Mouse (Mus musculus) limb, embryonic 15.5 days (tissue): ENCODE measurements at regions not wholly inside any gene's neighbourhood (a gene's known extent, or its start where the extent isn't known, plus 50 kb on each side); places are given as distances from the start of the nearest gene placed in this dataset.

ENCODE experiments used
- ATAC-seq: fragments of 200-750 bp; cut with Nextera tagmentation; 2 replicates; pipeline ENCODE4 v1.8.0; 2017; ENCODE audit warnings: low read depth, moderate TSS enrichment; ENCODE audit not compliant: insufficient number of reproducible peaks, low FRiP score, low TSS enrichment
- H3K27ac ChIP-seq: fragments of 300-500 bp; sonication (generic); 2 replicates; pipeline ENCODE4 v1.5.1; 2015; ENCODE audit warnings: moderate library complexity, mild to moderate bottlenecking, inconsistent platforms
- H3K27me3 ChIP-seq: fragments of 300-500 bp; sonication (generic); 2 replicates; pipeline ENCODE4 v1.6.1; 2015; ENCODE audit warnings: inconsistent platforms
- H3K36me3 ChIP-seq: fragments of 300-500 bp; sonication (generic); 2 replicates; pipeline ENCODE4 v1.6.1; 2015; ENCODE audit warnings: inconsistent platforms
- H3K4me1 ChIP-seq: fragments of 300-500 bp; sonication (generic); 2 replicates; pipeline ENCODE4 v1.6.1; 2015; ENCODE audit warnings: inconsistent platforms
- H3K4me2 ChIP-seq: fragments of 300-500 bp; sonication (generic); 2 replicates; pipeline ENCODE4 v1.6.1; 2015; ENCODE audit warnings: mild to moderate bottlenecking, inconsistent platforms
- H3K4me3 ChIP-seq: fragments of 300-500 bp; sonication (generic); 2 replicates; pipeline ENCODE4 v1.5.1; 2015; ENCODE audit warnings: mild to moderate bottlenecking, inconsistent platforms
- H3K9ac ChIP-seq: fragments of 300-500 bp; sonication (generic); 2 replicates; pipeline ENCODE4 v1.6.1; 2015; ENCODE audit warnings: inconsistent platforms
- H3K9me3 ChIP-seq: fragments of 300-500 bp; sonication (generic); 2 replicates; pipeline ENCODE4 v1.6.1; 2016; ENCODE audit warnings: inconsistent platforms
- WGBS: fragments of 180-500 bp; shearing (Covaris S2); methylation state at CpG from one replicate; pipeline ENCODE4 v1.1.7; 2015; 5-methylcytosine and 5-hydroxymethylcytosine counted together

DNA sequence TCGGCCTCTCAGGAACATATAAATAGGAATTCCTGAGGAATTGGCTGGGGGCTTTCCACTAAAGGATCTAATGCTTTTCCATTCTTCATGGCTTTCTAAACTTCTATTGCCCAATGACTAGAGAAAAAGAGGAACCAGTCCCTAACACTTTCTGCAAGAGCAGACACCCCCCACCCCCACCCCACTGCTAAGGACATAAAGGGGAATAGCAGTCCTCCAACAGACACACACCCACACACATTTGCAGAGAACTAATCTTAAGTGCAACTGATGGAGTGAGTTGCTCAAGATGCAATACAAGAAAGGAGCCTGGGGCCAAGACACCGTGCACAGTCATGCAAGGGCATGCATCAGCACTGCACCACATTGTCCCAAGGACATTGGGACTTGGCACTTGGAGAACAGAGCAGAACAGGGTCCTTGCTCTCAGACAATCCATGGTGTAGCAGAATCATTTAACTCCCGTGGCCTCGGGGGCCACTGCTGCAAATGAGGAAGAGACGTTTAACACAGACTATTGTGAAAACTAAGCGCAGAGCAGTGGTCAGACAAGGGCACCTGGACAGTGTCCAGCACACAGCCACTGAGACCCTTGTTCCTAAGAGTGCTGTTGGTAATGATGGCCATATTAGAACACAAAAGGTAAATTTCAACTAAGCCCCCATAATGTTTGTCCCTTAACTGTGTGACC lies 161.1 kb downstream of the Xpnpep1 start:
- whole genome bisulfite sequencing = 67% methylated on average over 6 of the region's 6 CpGs
- no peak for ATAC-seq
- no peak overlapping the region for H3K27ac ChIP-seq

GRCm38 (mm10) chr19:52866635-52867034 lies 173.4 kb downstream of the Xpnpep1 start:
- Histone ChIP-seq H3K36me3 (no peaks in the 10 kb centered on the region), H3K9ac (no peak overlapping the region), H3K9me3 (no peaks in the 10 kb centered on the region), H3K27ac (no peak overlapping the region), H3K27me3 (no peaks in the 10 kb centered on the region), H3K4me3 (no peak overlapping the region), H3K4me2 (no peak overlapping the region), H3K4me1 (no peaks in the 10 kb centered on the region)
- WGBS = 79% methylated on average over 1 of the region's 1 CpGs
- ATAC-seq = no peak

More for the DNA sequence above, 161.1 kb downstream of the Xpnpep1 start:
- Histone ChIP-seq H3K4me3 (no peak overlapping the region), H3K36me3 (no peaks in the 10 kb centered on the region), H3K9ac (no peak overlapping the region), H3K27me3 (no peaks in the 10 kb centered on the region), H3K4me2 (no peak overlapping the region), H3K4me1 (no peaks in the 10 kb centered on the region), H3K9me3 (no peaks in the 10 kb centered on the region)

- H3K36me3 ChIP-seq = no peaks in the 10 kb centered on the region
- H3K4me1 ChIP-seq = 0 out of 2 replicates have a peak, but pooled peaks cover 3% of the 10 kb centered on the region
- no peak overlapping the region for H3K9ac ChIP-seq
- H3K27me3 ChIP-seq = no peaks in the 10 kb centered on the region
- H3K27ac ChIP-seq = no peak overlapping the region
- WGBS = 16% methylated on average over 9 of the region's 9 CpGs
- H3K4me2 ChIP-seq = no peak overlapping the region
- ATAC-seq = no peak
- no peak overlapping the region for H3K4me3 ChIP-seq
- H3K9me3 ChIP-seq = no peaks in the 10 kb centered on the region
These were observed 178.4 kb downstream of the Xpnpep1 start for GRCm38 (mm10) chr19:52861576-52861975.

GRCm38 (mm10) chr19:52854068-52854682 lies 185.8 kb downstream of the Xpnpep1 start:
- no peak overlapping the region for H3K9ac ChIP-seq
- H3K27me3 ChIP-seq = no peaks in the 10 kb centered on the region
- no peak overlapping the region for H3K4me2 ChIP-seq
- 46% methylated on average over 7 of the region's 7 CpGs for WGBS
- peak; percentile 90 for ATAC-seq
- H3K4me1 ChIP-seq = peaks cover 9% of the 10 kb centered on the region
- H3K4me3 ChIP-seq = no peak overlapping the region
- peak overlapping the region; percentile 73 for H3K27ac ChIP-seq
- no peaks in the 10 kb centered on the region for H3K9me3 ChIP-seq
- H3K36me3 ChIP-seq = no peaks in the 10 kb centered on the region

- no peak overlapping the region for H3K4me2 ChIP-seq
- H3K27ac ChIP-seq = no peak overlapping the region
- no peak overlapping the region for H3K9ac ChIP-seq
- no peak for ATAC-seq
- H3K4me3 ChIP-seq = no peak overlapping the region
- no peaks in the 10 kb centered on the region for H3K9me3 ChIP-seq
- H3K36me3 ChIP-seq = no peaks in the 10 kb centered on the region
- H3K4me1 ChIP-seq = no peaks in the 10 kb centered on the region
- H3K27me3 ChIP-seq = no peaks in the 10 kb centered on the region
- 83% methylated on average over 7 of the region's 7 CpGs for WGBS
These were observed 223.8 kb downstream of the Xpnpep1 start for GRCm38 (mm10) chr19:52816202-52816601.

GRCm38 (mm10) chr19:52812046-52812445 lies 228.0 kb downstream of the Xpnpep1 start:
- no peak overlapping the region for H3K4me2 ChIP-seq
- 73% methylated on average over 6 of the region's 6 CpGs for WGBS
- ATAC-seq = no peak

GRCm38 (mm10) chr19:52788802-52789201 lies 251.2 kb downstream of the Xpnpep1 start:
- no peak overlapping the region for H3K9ac ChIP-seq
- H3K27ac ChIP-seq = no peak overlapping the region
- no peak for ATAC-seq
- no peaks in the 10 kb centered on the region for H3K9me3 ChIP-seq
- no peak overlapping the region for H3K4me2 ChIP-seq
- no peaks in the 10 kb centered on the region for H3K27me3 ChIP-seq
- H3K36me3 ChIP-seq = no peaks in the 10 kb centered on the region
- WGBS = 72% methylated on average over 3 of the region's 3 CpGs
- H3K4me1 ChIP-seq = no peaks in the 10 kb centered on the region
- H3K4me3 ChIP-seq = no peak overlapping the region

More at GRCm38 (mm10) chr19:52812046-52812445, 228.0 kb downstream of the Xpnpep1 start:
- Histone ChIP-seq H3K9me3 (no peaks in the 10 kb centered on the region), H3K27me3 (no peaks in the 10 kb centered on the region), H3K9ac (no peak overlapping the region), H3K27ac (no peak overlapping the region), H3K4me3 (no peak overlapping the region), H3K4me1 (no peaks in the 10 kb centered on the region), H3K36me3 (no peaks in the 10 kb centered on the region)

GRCm38 (mm10) chr19:52768761-52769388 lies 271.1 kb downstream of the Xpnpep1 start:
- Histone ChIP-seq H3K9ac (no peak overlapping the region), H3K27ac (no peak overlapping the region), H3K9me3 (no peaks in the 10 kb centered on the region), H3K4me2 (no peak overlapping the region), H3K4me3 (no peak overlapping the region), H3K36me3 (no peaks in the 10 kb centered on the region), H3K4me1 (0 out of 2 replicates have a peak, but pooled peaks cover 2% of the 10 kb centered on the region), H3K27me3 (no peaks in the 10 kb centered on the region)
- WGBS = 80% methylated on average over 4 of the region's 4 CpGs
- no peak for ATAC-seq

GRCm38 (mm10) chr19:52768117-52768516 lies 271.9 kb downstream of the Xpnpep1 start:
- Histone ChIP-seq H3K4me2 (no peak overlapping the region), H3K9ac (no peak overlapping the region), H3K4me3 (no peak overlapping the region), H3K4me1 (0 out of 2 replicates have a peak, but pooled peaks cover 2% of the 10 kb centered on the region), H3K9me3 (no peaks in the 10 kb centered on the region), H3K36me3 (no peaks in the 10 kb centered on the region), H3K27me3 (no peaks in the 10 kb centered on the region), H3K27ac (no peak overlapping the region)
- 74% methylated on average over 5 of the region's 5 CpGs for WGBS
- no peak for ATAC-seq

GRCm38 (mm10) chr19:52738946-52739345 lies 301.1 kb downstream of the Xpnpep1 start:
- Histone ChIP-seq H3K27me3 (no peaks in the 10 kb centered on the region), H3K4me2 (no peak overlapping the region), H3K9ac (no peak overlapping the region), H3K4me3 (no peak overlapping the region), H3K36me3 (no peaks in the 10 kb centered on the region), H3K9me3 (no peaks in the 10 kb centered on the region), H3K27ac (no peak overlapping the region), H3K4me1 (no peaks in the 10 kb centered on the region)
- 82% methylated on average over 9 of the region's 9 CpGs for WGBS
- no peak for ATAC-seq

- Histone ChIP-seq H3K27me3 (no peaks in the 10 kb centered on the region), H3K4me2 (no peak overlapping the region), H3K9me3 (no peaks in the 10 kb centered on the region), H3K4me3 (no peak overlapping the region), H3K4me1 (no peaks in the 10 kb centered on the region), H3K9ac (no peak overlapping the region), H3K27ac (no peak overlapping the region), H3K36me3 (no peaks in the 10 kb centered on the region)
- ATAC-seq = no peak
- WGBS = 20% methylated on average over 1 of the region's 1 CpGs
These were observed 318.2 kb downstream of the Xpnpep1 start for GRCm38 (mm10) chr19:52721776-52722175.

DNA sequence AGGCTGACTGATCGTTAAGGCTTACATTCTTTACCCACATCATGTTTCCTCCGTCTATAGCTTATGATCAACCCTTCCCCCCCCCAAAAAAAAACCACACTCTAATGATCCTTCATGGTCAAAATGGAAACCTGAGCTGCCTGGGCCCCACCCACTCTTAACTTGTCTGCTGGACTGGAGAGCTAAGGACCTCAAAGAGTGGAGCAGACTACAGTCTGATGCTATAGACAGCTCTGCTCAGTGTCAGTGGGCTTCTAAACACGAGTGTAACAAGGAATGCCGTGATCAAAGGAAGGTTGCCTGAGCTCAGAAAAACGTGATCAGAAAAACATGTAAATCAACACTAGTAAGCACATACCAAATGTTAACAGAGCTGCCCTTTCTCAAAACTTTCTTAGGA lies 324.7 kb downstream of the Xpnpep1 start:
- Histone ChIP-seq H3K4me3 (no peak overlapping the region), H3K4me1 (no peaks in the 10 kb centered on the region), H3K4me2 (no peak overlapping the region), H3K9ac (no peak overlapping the region), H3K27ac (no peak overlapping the region), H3K27me3 (no peaks in the 10 kb centered on the region), H3K36me3 (no peaks in the 10 kb centered on the region), H3K9me3 (no peaks in the 10 kb centered on the region)
- no peak for ATAC-seq
- 26% methylated on average over 5 of the region's 5 CpGs for WGBS
